Mouse (Mus musculus) liver, embryonic 12.5 days (tissue): ENCODE data around the gene Zfhx3. TPM values are rescaled to one million over a fixed set of nuclear protein-coding genes. Genes with fewer than 3 reads are reported as not detected.

Source experiments
- ATAC-seq: fragments of 200-750 bp; cut with Nextera tagmentation; 2 replicates; pipeline ENCODE4 v1.8.0; 2017; ENCODE audit warnings: moderate number of reproducible peaks, mild to moderate bottlenecking, moderate library complexity
- H3K27ac ChIP-seq: fragments of 300-500 bp; sonication (generic); 2 replicates; pipeline ENCODE4 v1.5.1; 2016; ENCODE audit warnings: mild to moderate bottlenecking
- H3K27me3 ChIP-seq: fragments of 300-500 bp; sonication (generic); replicated peaks from 2 replicates; pipeline ENCODE4 v1.6.1; 2016; ENCODE audit warnings: mild to moderate bottlenecking, moderate library complexity
- H3K36me3 ChIP-seq: fragments of 300-500 bp; sonication (generic); 2 replicates; pipeline ENCODE4 v1.6.1; 2016; ENCODE audit warnings: mild to moderate bottlenecking, moderate library complexity
- H3K4me1 ChIP-seq: fragments of 300-500 bp; sonication (generic); 2 replicates; pipeline ENCODE4 v1.6.1; 2016
- H3K4me2 ChIP-seq: fragments of 300-500 bp; sonication (generic); 2 replicates; pipeline ENCODE4 v1.6.1; 2016; ENCODE audit warnings: mild to moderate bottlenecking, moderate library complexity
- H3K4me3 ChIP-seq: fragments of 300-500 bp; sonication (generic); 2 replicates; pipeline ENCODE4 v1.5.1; 2016; ENCODE audit warnings: mild to moderate bottlenecking, moderate library complexity
- H3K9ac ChIP-seq: fragments of 300-500 bp; sonication (generic); 2 replicates; pipeline ENCODE4 v1.6.1; 2016; ENCODE audit warnings: mild to moderate bottlenecking, moderate library complexity
- H3K9me3 ChIP-seq: fragments of 300-500 bp; sonication (generic); replicated peaks from 2 replicates; pipeline ENCODE4 v1.6.1; 2016; ENCODE audit warnings: mild to moderate bottlenecking, moderate library complexity
- WGBS: fragments of 180-500 bp; shearing (Covaris S2); methylation state at CpG from one replicate; pipeline ENCODE4 v1.1.7; 2016; ENCODE audit not compliant: insufficient replicate concordance; 5-methylcytosine and 5-hydroxymethylcytosine counted together
- polyA plus RNA-seq: library from polyadenylated mRNA; unstranded; fragments of >200 nt; fragmentation: Nextera tagmentation; extraction: Ambion mirVana; gene quantifications from 2 replicates; pipeline ENCODE4 v1.2.1, GENCODE M21; 2016

The Zfhx3 gene
- polyA plus RNA-seq, 1 experiment from 2014 or later, result 2.4 TPM

GRCm38 (mm10) chr8:108691456-108692238 is 749.2 kb downstream of the Zfhx3 start:
- Histone ChIP-seq H3K4me3 (peak overlapping the region; percentile 34), H3K36me3 (no peaks in the 10 kb centered on the region), H3K27me3 (peaks cover 49% of the 10 kb centered on the region), H3K9me3 (no peaks in the 10 kb centered on the region), H3K4me1 (peaks cover 31% of the 10 kb centered on the region), H3K4me2 (peak overlapping the region; percentile 57), H3K27ac (no peak overlapping the region), H3K9ac (0 out of 2 replicates have a peak overlapping the region, but pooled peaks have one; percentile 6)
- ATAC-seq, result peak; percentile 48; the same call in 1 of the 2 replicates
- 5% methylated on average over 21 of the region's 21 CpGs for WGBS

GRCm38 (mm10) chr8:108692239-108692627 is 749.8 kb downstream of the Zfhx3 start:
- Histone ChIP-seq H3K4me3 (peak overlapping the region; percentile 34), H3K4me2 (peak overlapping the region; percentile 57), H3K36me3 (no peaks in the 10 kb centered on the region), H3K27me3 (peaks cover 55% of the 10 kb centered on the region), H3K4me1 (peaks cover 31% of the 10 kb centered on the region), H3K9me3 (no peaks in the 10 kb centered on the region), H3K27ac (no peak overlapping the region), H3K9ac (0 out of 2 replicates have a peak overlapping the region, but pooled peaks have one; percentile 6)
- 11% methylated on average over 5 of the region's 5 CpGs for WGBS
- peak; percentile 50; the same call in 1 of the 2 replicates for ATAC-seq

GRCm38 (mm10) chr8:108692669-108693665 is 750.5 kb downstream of the Zfhx3 start:
- Histone ChIP-seq H3K9ac (no peak overlapping the region), H3K9me3 (no peaks in the 10 kb centered on the region), H3K4me3 (no peak overlapping the region), H3K27ac (0 out of 2 replicates have a peak overlapping the region, but pooled peaks have one; percentile 4), H3K27me3 (peaks cover 62% of the 10 kb centered on the region), H3K36me3 (no peaks in the 10 kb centered on the region), H3K4me2 (peak overlapping the region; percentile 57), H3K4me1 (peaks cover 31% of the 10 kb centered on the region)
- 63% methylated on average over 6 of the region's 6 CpGs for WGBS
- no peak for ATAC-seq

GRCm38 (mm10) chr8:108693841-108694240 is 751.4 kb downstream of the Zfhx3 start:
- Histone ChIP-seq H3K27ac (no peak overlapping the region), H3K9me3 (no peaks in the 10 kb centered on the region), H3K36me3 (no peaks in the 10 kb centered on the region), H3K4me1 (peaks cover 31% of the 10 kb centered on the region), H3K27me3 (peaks cover 71% of the 10 kb centered on the region), H3K4me2 (no peak overlapping the region), H3K9ac (no peak overlapping the region), H3K4me3 (no peak overlapping the region)
- no peak for ATAC-seq
- WGBS, result 59% methylated on average over 5 of the region's 5 CpGs

- Histone ChIP-seq H3K9ac (no peak overlapping the region), H3K27me3 (peaks cover 78% of the 10 kb centered on the region), H3K27ac (no peak overlapping the region), H3K4me1 (peaks cover 33% of the 10 kb centered on the region), H3K36me3 (no peaks in the 10 kb centered on the region), H3K4me2 (no peak overlapping the region), H3K4me3 (no peak overlapping the region), H3K9me3 (no peaks in the 10 kb centered on the region)
- 33% methylated on average over 6 of the region's 6 CpGs for WGBS
- no peak for ATAC-seq
Observed at GRCm38 (mm10) chr8:108694516-108694915, 752.1 kb downstream of the Zfhx3 start.

- Histone ChIP-seq H3K9ac (no peak overlapping the region), H3K27me3 (peaks cover 86% of the 10 kb centered on the region), H3K4me2 (peak overlapping the region; percentile 54)
Observed at GRCm38 (mm10) chr8:108695242-108695880, 752.9 kb downstream of the Zfhx3 start.

GRCm38 (mm10) chr8:108695938-108696630 is 753.6 kb downstream of the Zfhx3 start:
- Histone ChIP-seq H3K27me3 (peaks cover 84% of the 10 kb centered on the region), H3K9ac (no peak overlapping the region), H3K4me2 (peak overlapping the region; percentile 54), H3K27ac (no peak overlapping the region), H3K4me1 (peaks cover 35% of the 10 kb centered on the region), H3K4me3 (peak overlapping the region; percentile 31), H3K36me3 (no peaks in the 10 kb centered on the region), H3K9me3 (no peaks in the 10 kb centered on the region)
- 1% methylated on average over 31 of the region's 31 CpGs for WGBS
- ATAC-seq, result no peak

More at GRCm38 (mm10) chr8:108695242-108695880, 752.9 kb downstream of the Zfhx3 start:
- no peak for ATAC-seq
- Histone ChIP-seq H3K9me3 (no peaks in the 10 kb centered on the region), H3K4me1 (peaks cover 38% of the 10 kb centered on the region), H3K36me3 (no peaks in the 10 kb centered on the region), H3K27ac (no peak overlapping the region), H3K4me3 (peak overlapping the region; percentile 31)
- 10% methylated on average over 32 of the region's 32 CpGs for WGBS

- no peak overlapping the region for H3K27ac ChIP-seq
- peaks cover 28% of the 10 kb centered on the region; the same call in 1 of the 2 replicates for H3K4me1 ChIP-seq
- no peak overlapping the region for H3K4me3 ChIP-seq
- 5% methylated on average over 27 of the region's 27 CpGs for WGBS
- no peaks in the 10 kb centered on the region for H3K36me3 ChIP-seq
- peak overlapping the region; percentile 54 for H3K4me2 ChIP-seq
- no peaks in the 10 kb centered on the region for H3K9me3 ChIP-seq
- peaks cover 90% of the 10 kb centered on the region for H3K27me3 ChIP-seq
- ATAC-seq, result no peak
- H3K9ac ChIP-seq, result no peak overlapping the region
Observed at GRCm38 (mm10) chr8:108696631-108697410, 754.4 kb downstream of the Zfhx3 start.

GRCm38 (mm10) chr8:108697589-108697988 is 755.1 kb downstream of the Zfhx3 start:
- WGBS, result 6% methylated on average over 13 of the region's 13 CpGs
- Histone ChIP-seq H3K9me3 (no peaks in the 10 kb centered on the region), H3K4me1 (0 out of 2 replicates have a peak, but pooled peaks cover 21% of the 10 kb centered on the region), H3K4me2 (0 out of 2 replicates have a peak overlapping the region, but pooled peaks have one; percentile 4), H3K4me3 (no peak overlapping the region), H3K27me3 (peaks cover 95% of the 10 kb centered on the region), H3K36me3 (no peaks in the 10 kb centered on the region), H3K9ac (no peak overlapping the region), H3K27ac (no peak overlapping the region)
- no peak for ATAC-seq

GRCm38 (mm10) chr8:108698101-108698660 is 755.7 kb downstream of the Zfhx3 start:
- WGBS, result 3% methylated on average over 5 of the region's 5 CpGs
- Histone ChIP-seq H3K4me1 (peaks cover 18% of the 10 kb centered on the region; the same call in 1 of the 2 replicates), H3K4me2 (no peak overlapping the region), H3K4me3 (no peak overlapping the region), H3K27ac (no peak overlapping the region), H3K9me3 (no peaks in the 10 kb centered on the region), H3K27me3 (peaks cover 97% of the 10 kb centered on the region), H3K9ac (no peak overlapping the region), H3K36me3 (no peaks in the 10 kb centered on the region)
- ATAC-seq, result no peak
